Mouse (Mus musculus) midbrain, embryonic 14.5 days (tissue): ENCODE results near the gene Med11. TPM values are rescaled to one million over a fixed set of nuclear protein-coding genes. Genes with fewer than 3 reads are reported as not detected.
"Not testable (repeated sequence)": the region's sequence is repeated elsewhere in the genome, so short reads cannot be mapped to it uniquely, and the experiment has no call there.

Experiments
- ATAC-seq: fragments of 200-750 bp; cut with Nextera tagmentation; 2 replicates; pipeline ENCODE4 v1.8.0; 2017; ENCODE audit warnings: moderate number of reproducible peaks, moderate library complexity; ENCODE audit not compliant: low FRiP score, low TSS enrichment
- DNase-seq: peaks from one replicate; pipeline ENCODE4 v3.0.0-alpha.2; 2015
- H3K27ac ChIP-seq: fragments of 300-500 bp; sonication (generic); replicated peaks from 2 replicates; pipeline ENCODE4 v1.5.1; 2014; ENCODE audit warnings: mild to moderate bottlenecking, low read depth, low read length, moderate library complexity
- H3K27me3 ChIP-seq: fragments of 300-500 bp; sonication (generic); 2 replicates; pipeline ENCODE4 v1.6.1; 2014; ENCODE audit warnings: low read length, control low read depth, mixed read lengths; ENCODE audit not compliant: control insufficient read depth, insufficient read depth
- H3K36me3 ChIP-seq: fragments of 300-500 bp; sonication (generic); 2 replicates; pipeline ENCODE4 v1.6.1; 2014; ENCODE audit warnings: low read length, control low read depth; ENCODE audit not compliant: control insufficient read depth, insufficient read depth
- H3K4me1 ChIP-seq: fragments of 300-500 bp; sonication (generic); 2 replicates; pipeline ENCODE4 v1.6.1; 2014; ENCODE audit warnings: mild to moderate bottlenecking, antibody characterized with exemption, low read length, control low read depth; ENCODE audit not compliant: control insufficient read depth, insufficient read depth
- H3K4me2 ChIP-seq: fragments of 300-500 bp; sonication (generic); 2 replicates; pipeline ENCODE4 v1.6.1; 2014; ENCODE audit warnings: mild to moderate bottlenecking, low read length, moderate library complexity
- H3K4me3 ChIP-seq: fragments of 300-500 bp; sonication (generic); replicated peaks from 2 replicates; pipeline ENCODE4 v1.5.1; 2014; ENCODE audit warnings: low read depth, low read length
- H3K9ac ChIP-seq: fragments of 300-500 bp; sonication (generic); replicated peaks from 2 replicates; pipeline ENCODE4 v1.6.1; 2014; ENCODE audit warnings: mild to moderate bottlenecking, low read length, moderate library complexity
- H3K9me3 ChIP-seq: fragments of 300-500 bp; sonication (generic); 2 replicates; pipeline ENCODE4 v1.6.1; 2016; ENCODE audit warnings: low read length, control low read depth, mixed read lengths; ENCODE audit not compliant: control insufficient read depth
- WGBS: fragments of 180-500 bp; shearing (Covaris S2); extraction: QIAGEN DNeasy Blood & Tissue Kit; methylation state at CpG from one replicate; pipeline ENCODE4 v1.1.7; 2014; 5-methylcytosine and 5-hydroxymethylcytosine counted together
- polyA plus RNA-seq: library from polyadenylated mRNA; unstranded; fragments of >200 nt; fragmentation: Nextera tagmentation; extraction: Ambion mirVana; gene quantifications from 2 replicates; pipeline ENCODE4 v1.2.1, GENCODE M21; 2014

The Med11 gene
- polyA plus RNA-seq, 1 experiment from 2014 or later, result 42.9 TPM

DNA sequence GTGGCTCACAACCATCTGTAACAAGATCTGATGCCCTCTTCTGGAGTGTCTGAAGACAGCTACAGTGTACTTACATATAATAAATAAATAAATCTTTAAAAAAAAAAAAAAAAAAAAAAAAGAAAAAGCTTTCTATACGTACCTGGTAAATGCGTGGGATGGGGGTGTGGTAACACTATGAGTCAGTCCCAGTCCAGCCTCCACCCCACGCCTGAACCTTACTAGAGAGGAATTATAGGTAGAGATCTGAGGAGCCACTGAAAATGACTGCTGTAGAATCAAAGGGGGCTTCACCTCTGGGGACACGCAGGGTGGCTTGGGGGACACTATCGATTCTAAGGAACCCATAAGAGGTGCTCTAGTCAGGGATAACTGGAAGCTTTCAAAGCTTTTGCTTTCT lies 21.6 kb downstream of the Med11 start:
- H3K27me3 ChIP-seq, H3K4me1 ChIP-seq, H3K36me3 ChIP-seq, H3K4me2 ChIP-seq, ATAC-seq, H3K9ac ChIP-seq, H3K9me3 ChIP-seq, H3K4me3 ChIP-seq, DNase-seq, H3K27ac ChIP-seq: not testable (repeated sequence)
- 92% methylated on average over 5 of the region's 5 CpGs for WGBS

DNA sequence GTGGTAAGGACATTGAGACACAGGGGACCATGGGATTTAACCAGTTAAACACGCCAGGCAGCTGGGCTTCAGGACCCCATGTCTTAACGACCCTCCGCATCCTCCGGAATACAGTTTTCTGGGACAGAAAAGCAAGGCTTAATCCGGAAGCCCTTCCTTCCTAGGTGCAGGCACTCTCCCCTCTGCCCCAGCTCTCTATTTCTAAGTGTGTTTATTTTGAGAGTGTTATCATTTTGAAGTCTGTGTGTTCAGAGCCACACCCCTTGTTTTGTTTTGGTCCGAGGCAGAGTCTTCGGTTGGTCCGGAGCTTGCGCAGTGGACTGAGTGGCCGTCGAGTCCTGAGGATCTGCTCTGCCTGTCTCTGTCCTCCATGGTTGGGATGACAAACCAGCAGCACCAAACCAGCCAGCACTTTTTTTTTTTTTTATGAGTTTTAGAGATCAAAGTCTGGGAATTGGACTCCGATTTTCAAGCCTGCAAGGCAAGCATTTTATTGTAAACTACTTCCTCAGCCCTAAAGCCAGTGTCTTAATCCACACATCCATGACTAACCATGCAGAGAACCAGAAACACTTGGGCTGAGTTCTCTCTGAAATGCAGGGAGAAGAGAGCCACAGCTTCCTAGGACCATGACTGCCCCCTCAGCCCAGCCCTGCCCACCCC lies 23.3 kb downstream of the Med11 start:
- H3K9ac ChIP-seq, result no peak overlapping the region
- H3K4me2 ChIP-seq, result no peak overlapping the region
- H3K27me3 ChIP-seq, result no peaks in the 10 kb centered on the region
- no peaks in the 10 kb centered on the region for H3K4me1 ChIP-seq
- whole genome bisulfite sequencing, result 71% methylated on average over 12 of the region's 12 CpGs
- no peak overlapping the region for H3K27ac ChIP-seq
- ATAC-seq (no peak), DNase-seq (no peak)
- H3K4me3 ChIP-seq, result no peak overlapping the region
- H3K36me3 ChIP-seq, result no peaks in the 10 kb centered on the region
- H3K9me3 ChIP-seq, result no peaks in the 10 kb centered on the region

DNA sequence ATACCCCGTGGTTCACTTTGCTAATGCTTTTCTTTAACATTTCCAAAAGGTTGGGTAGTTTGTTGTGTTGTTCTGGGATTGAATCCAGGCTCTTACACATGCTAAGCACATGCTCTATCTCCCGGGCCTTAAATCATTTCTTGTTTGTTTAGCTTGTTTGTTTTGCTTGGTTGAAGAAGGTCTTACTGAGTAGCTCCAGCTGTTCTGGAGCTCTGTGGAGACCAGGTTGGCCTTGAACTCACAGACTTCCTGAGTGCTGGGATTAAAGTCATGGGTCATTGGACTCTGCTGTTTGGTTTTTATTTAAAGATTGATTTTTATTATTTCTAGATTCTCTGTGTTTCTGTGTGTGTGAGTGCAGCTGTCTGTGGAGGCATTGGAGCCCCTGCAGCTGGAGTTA lies 33.8 kb downstream of the Med11 start:
- ATAC-seq, result no peak
- H3K27ac ChIP-seq, result no peak overlapping the region
- no peaks in the 10 kb centered on the region for H3K9me3 ChIP-seq
- no peaks in the 10 kb centered on the region for H3K27me3 ChIP-seq
- H3K4me3 ChIP-seq, result no peak overlapping the region
- no peak overlapping the region for H3K4me2 ChIP-seq
- 53% methylated on average over 2 of the region's 2 CpGs for WGBS
- H3K9ac ChIP-seq, result no peak overlapping the region
- DNase-seq, result no peak
- H3K36me3 ChIP-seq, result no peaks in the 10 kb centered on the region
- H3K4me1 ChIP-seq, result no peaks in the 10 kb centered on the region

DNA sequence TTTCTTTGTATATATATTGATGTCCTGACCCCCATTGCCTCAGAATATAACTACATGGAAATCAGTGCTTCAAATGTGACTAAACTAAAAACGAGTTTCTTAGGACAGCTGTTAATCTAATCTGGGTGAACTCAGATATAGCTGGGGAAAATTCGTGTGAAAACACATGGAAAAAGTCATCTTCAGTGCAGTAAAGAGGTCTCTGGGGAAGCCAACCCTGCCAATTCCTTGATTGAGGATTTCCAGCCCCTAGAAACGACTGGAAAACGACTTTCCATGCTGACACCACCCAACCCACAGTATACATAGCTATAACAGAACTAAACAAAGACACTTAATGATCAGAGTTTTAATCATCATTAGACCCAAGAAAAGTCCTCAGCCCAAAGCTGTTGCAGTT lies 36.1 kb downstream of the Med11 start:
- Histone ChIP-seq H3K4me1 (no peaks in the 10 kb centered on the region), H3K9me3 (no peaks in the 10 kb centered on the region; the same call in 1 of the 2 replicates), H3K36me3 (no peaks in the 10 kb centered on the region), H3K27ac (no peak overlapping the region), H3K4me3 (no peak overlapping the region), H3K9ac (no peak overlapping the region), H3K4me2 (no peak overlapping the region), H3K27me3 (no peaks in the 10 kb centered on the region)
- ATAC-seq (no peak), DNase-seq (no peak)
- 55% methylated on average over 4 of the region's 4 CpGs for WGBS

DNA sequence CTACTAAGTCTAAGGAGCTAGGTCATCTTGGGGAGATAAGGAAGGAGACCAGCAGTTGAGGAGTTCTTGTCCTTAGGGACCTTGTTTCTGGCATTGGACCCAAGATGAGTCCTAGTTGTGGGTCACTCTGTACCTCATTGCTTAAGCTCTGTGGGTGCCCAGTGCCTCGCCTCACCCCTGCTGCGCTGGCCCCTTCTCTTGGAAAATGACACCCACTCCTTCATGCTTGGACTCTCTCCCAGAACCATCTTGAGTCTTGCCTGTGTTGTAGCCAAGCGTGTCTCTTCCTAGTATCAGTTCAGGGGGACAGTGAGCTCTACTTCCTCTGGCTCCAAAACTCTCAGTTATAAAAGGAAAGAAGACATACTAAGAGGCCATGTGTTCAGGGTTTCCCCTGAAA lies 37.4 kb downstream of the Med11 start:
- H3K27me3 ChIP-seq, result no peaks in the 10 kb centered on the region
- ATAC-seq (no peak), DNase-seq (no peak)
- 86% methylated on average over 3 of the region's 3 CpGs for WGBS
- H3K27ac ChIP-seq, result no peak overlapping the region
- H3K9me3 ChIP-seq, result no peaks in the 10 kb centered on the region; the same call in 1 of the 2 replicates
- H3K4me1 ChIP-seq, result no peaks in the 10 kb centered on the region
- no peak overlapping the region for H3K9ac ChIP-seq
- H3K36me3 ChIP-seq, result no peaks in the 10 kb centered on the region
- H3K4me3 ChIP-seq, result no peak overlapping the region
- H3K4me2 ChIP-seq, result no peak overlapping the region

DNA sequence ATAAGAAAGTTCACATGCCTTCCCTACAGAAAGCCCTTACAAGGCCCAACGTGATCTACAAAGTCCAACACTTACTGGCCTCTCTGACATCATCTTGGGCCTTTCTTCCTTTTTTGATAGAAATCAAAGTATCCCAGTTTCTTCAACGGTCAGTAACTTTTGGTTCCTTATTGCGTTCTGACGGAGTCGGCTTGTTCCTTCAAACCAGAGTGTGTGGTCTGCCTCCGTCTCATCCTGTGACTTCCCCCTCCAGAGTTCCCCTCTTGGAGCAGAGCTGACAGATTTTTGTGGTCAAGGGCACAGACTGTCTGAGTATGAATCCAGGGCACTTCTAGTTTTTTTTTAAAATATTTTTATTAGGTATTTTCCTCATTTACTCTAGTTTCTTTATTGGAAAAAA lies 38.0 kb downstream of the Med11 start:
- Histone ChIP-seq H3K4me1 (no peaks in the 10 kb centered on the region), H3K36me3 (no peaks in the 10 kb centered on the region), H3K4me3 (no peak overlapping the region), H3K4me2 (no peak overlapping the region), H3K27me3 (no peaks in the 10 kb centered on the region), H3K9me3 (no peaks in the 10 kb centered on the region; the same call in 1 of the 2 replicates), H3K9ac (no peak overlapping the region), H3K27ac (no peak overlapping the region)
- WGBS, result 84% methylated on average over 6 of the region's 6 CpGs
- ATAC-seq (no peak), DNase-seq (no peak)

DNA sequence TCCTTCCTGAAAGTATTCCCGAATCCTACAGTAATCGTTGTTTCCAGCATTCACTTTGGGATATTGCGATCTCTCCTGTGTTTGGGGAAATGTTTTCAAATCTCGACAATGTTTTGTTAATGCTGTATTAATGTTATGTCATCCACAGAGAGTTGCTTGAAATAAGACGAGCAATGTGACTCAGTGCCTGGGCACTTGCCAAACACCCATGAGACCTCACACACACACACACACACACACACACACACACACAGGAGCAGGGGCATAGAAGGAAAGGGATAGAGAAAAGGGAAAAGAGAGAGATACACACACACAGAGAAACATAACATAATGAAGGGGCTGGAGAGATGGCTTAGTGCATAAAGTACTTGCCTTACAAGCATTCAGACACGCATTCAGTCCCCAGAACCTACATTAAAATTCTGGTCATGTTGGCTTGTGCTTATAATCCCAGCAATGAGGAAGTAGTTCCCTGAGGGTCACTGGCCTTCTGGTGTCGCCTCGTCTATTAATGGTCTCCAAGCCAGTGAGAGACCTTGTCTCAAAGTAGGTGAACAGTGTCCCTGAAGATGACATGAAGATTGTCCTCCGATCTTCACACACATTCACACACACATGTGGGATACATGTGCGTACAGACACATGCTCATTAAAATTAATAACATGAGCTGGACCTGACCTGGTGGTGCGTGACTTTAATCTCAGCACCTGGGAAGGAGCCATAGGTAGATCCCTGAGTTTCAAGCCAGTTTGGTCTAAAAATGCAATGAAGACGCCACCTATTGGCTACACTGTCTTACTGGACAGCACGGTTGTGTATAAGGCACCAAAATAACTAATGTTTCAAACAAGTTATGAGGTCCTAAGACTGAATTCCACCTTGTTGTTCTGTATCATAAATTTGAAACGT lies 48.1 kb downstream of the Med11 start:
- Histone ChIP-seq H3K36me3 (no peaks in the 10 kb centered on the region), H3K4me2 (no peak overlapping the region), H3K27me3 (no peaks in the 10 kb centered on the region), H3K9me3 (no peaks in the 10 kb centered on the region), H3K4me1 (no peaks in the 10 kb centered on the region), H3K4me3 (no peak overlapping the region), H3K9ac (no peak overlapping the region), H3K27ac (no peak overlapping the region)
- ATAC-seq (no peak), DNase-seq (peak; percentile 17)
- 67% methylated on average over 14 of the region's 14 CpGs for WGBS

DNA sequence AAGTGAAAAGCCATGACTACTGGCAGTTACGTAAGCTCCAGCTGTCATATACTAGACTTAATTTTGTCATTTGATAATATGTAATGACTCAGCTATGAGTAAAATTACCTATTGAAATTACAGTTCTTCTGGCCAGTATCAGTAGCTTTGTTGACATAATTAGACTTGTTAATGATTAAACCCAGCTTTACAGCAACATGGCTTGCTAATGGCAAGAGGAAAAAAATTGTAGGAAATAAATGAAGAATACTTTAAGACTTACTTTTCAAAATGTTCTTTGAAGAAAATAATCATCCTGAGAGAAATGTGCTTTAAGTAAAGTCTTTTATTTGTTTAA lies 48.7 kb downstream of the Med11 start:
- Histone ChIP-seq H3K27me3 (no peaks in the 10 kb centered on the region), H3K27ac (no peak overlapping the region), H3K9me3 (no peaks in the 10 kb centered on the region), H3K4me1 (no peaks in the 10 kb centered on the region), H3K36me3 (no peaks in the 10 kb centered on the region), H3K4me3 (no peak overlapping the region), H3K4me2 (no peak overlapping the region), H3K9ac (no peak overlapping the region)
- DNase-seq (no peak), ATAC-seq (no peak)
- 94% methylated on average over 1 of the region's 1 CpGs for WGBS

DNA sequence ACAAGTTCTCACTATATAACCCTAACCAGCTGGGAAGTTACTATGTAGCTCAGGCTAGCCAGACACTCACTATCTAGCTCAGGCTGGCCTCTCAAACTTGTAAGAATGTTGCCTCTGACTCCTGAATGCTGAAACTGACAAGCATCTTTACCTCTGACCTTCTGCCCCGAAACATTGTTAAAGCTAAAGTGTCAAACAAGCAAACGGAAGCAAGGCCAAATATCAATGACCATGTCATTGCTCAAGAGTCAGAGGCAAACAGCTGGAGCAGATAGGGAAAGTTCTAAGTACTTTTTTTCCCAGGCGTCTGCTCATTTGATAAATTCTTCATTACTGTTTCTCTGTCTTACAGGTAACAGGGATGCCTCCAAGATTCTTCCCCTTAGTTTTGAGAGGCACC lies 50.3 kb downstream of the Med11 start:
- no peaks in the 10 kb centered on the region for H3K4me1 ChIP-seq
- H3K9ac ChIP-seq, result no peak overlapping the region

More for the DNA sequence above, 50.3 kb downstream of the Med11 start:
- H3K4me2 ChIP-seq, result no peak overlapping the region
- no peaks in the 10 kb centered on the region for H3K36me3 ChIP-seq
- no peaks in the 10 kb centered on the region for H3K9me3 ChIP-seq
- WGBS, result 76% methylated on average over 3 of the region's 3 CpGs
- H3K4me3 ChIP-seq, result no peak overlapping the region
- DNase-seq (no peak), ATAC-seq (no peak)
- H3K27me3 ChIP-seq, result no peaks in the 10 kb centered on the region
- H3K27ac ChIP-seq, result no peak overlapping the region
